Comparison of ENCODE assay signal across 23 mouse cellular contexts in genomic region chr1:24122582-24122981, GRCm38 (mm10). TPM values are rescaled to one million over a fixed set of nuclear protein-coding genes. Genes with fewer than 3 reads are reported as not detected.
A peak's percentile ranks its signal among the peaks of the same experiment; 100 is the strongest.
DNase-seq lines count a peak whose midpoint lies in the region.
"Had no signal": no experiment of that assay in that cellular context is flagged by ENCODE, and none has a peak within 500 bp of the region (broad histone marks: within the 10 kb centered on the region; RNA-seq: fewer than 3 reads in every experiment).

No protein-coding gene starts in this region.

- DNase-seq in frontal cortex, adult 2 months (ENCODE audit: extremely low spot score in 1 of 2, low spot score in 1 of 2), result peak; percentile 65 to 72
- no peak for DNase-seq in frontal cortex, postnatal 25 days (ENCODE audit: low spot score in 2 of 2)
- DNase-seq in left cerebral cortex, adult 18-20 months (ENCODE audit: low spot score in 2 of 2), result peak; percentile 19
- DNase-seq in left cerebral cortex, postnatal 36 days (ENCODE audit: low spot score in 2 of 2), result no peak
- DNase-seq in left cerebral cortex, postnatal 14 days (ENCODE audit: low spot score in 2 of 2), result peak; percentile 59 to 67
- no peak for DNase-seq in heart, adult 11 months
- DNase-seq: adrenal gland, postnatal 36 days; B cell, adult 2 months; cerebellum, adult 2 months; cerebellum, postnatal 14 days; gastrocnemius, adult 2 months; gastrocnemius, postnatal 36 days; heart, adult 2 months; heart, postnatal 4 days; kidney, postnatal 14 days; liver; lung, adult 2 months; lung, postnatal 10 days had no signal

- intact Hi-C loops in left cerebral cortex, postnatal 36 days (cut with DNase I), result loop anchor here (5.0 kb wide), 1 partner anchor 105 kb away; no protein-coding TSS in a partner anchor
- intact Hi-C loops in left cerebral cortex, postnatal 14 days (cut with DNase I), result no loop called here

RNA-seq across cellular contexts. Expression of gene Fam135a, which starts 22.4 kb away (rescaled TPM):
- 40.3 and 42.8 TPM in 2 replicates for polyA plus RNA-seq in frontal cortex, adult 2 months (2012; rRNA removed)
- 10 to 100 TPM; 25.8 to 28.4 TPM for total RNA-seq in left cerebral cortex, adult 18-20 months (2021)
- 10 to 100 TPM; 28.8 to 29.9 TPM for total RNA-seq in left cerebral cortex, postnatal 36 days (2021)
- 10 to 100 TPM; 29.0 to 29.5 TPM for total RNA-seq in left cerebral cortex, postnatal 14 days (2021)
- total RNA-seq: megakaryocyte-erythroid progenitor cell, adult 5-6 weeks had no signal
- polyA plus RNA-seq: erythroblast, embryonic 14.5 days had no signal

RNA-seq across cellular contexts. Expression of gene Col9a1, which starts 54.8 kb away (rescaled TPM):
- 0.90 and 1.2 TPM in 2 replicates for polyA plus RNA-seq in frontal cortex, adult 2 months (2012; rRNA removed)
- total RNA-seq in left cerebral cortex, adult 18-20 months (2021), result under 1 TPM; 0.56 to 0.60 TPM
- under 1 TPM; 0.49 to 0.54 TPM for total RNA-seq in left cerebral cortex, postnatal 36 days (2021)
- 1 to 10 TPM; 1.8 to 1.9 TPM for total RNA-seq in left cerebral cortex, postnatal 14 days (2021)
- total RNA-seq: adrenal gland, adult 18-20 months; adrenal gland, postnatal 36 days; megakaryocyte-erythroid progenitor cell, adult 5-6 weeks had no signal
- polyA plus RNA-seq: macrophage; small intestine, adult 2 months had no signal

Comparison
In these comparisons a context has a peak if more than half of its experiments do, and no peak if none do; other contexts are left out.
1. DNase-seq: peak in frontal cortex, adult 2 months (2 of 2), left cerebral cortex, adult 18-20 months (2 of 2) and left cerebral cortex, postnatal 14 days (2 of 2); none in frontal cortex, postnatal 25 days (0 of 2), left cerebral cortex, postnatal 36 days (0 of 2) and heart, adult 11 months (single experiment).